Comparison of ENCODE assay signal across 8 mouse cellular contexts in the genomic region with DNA sequence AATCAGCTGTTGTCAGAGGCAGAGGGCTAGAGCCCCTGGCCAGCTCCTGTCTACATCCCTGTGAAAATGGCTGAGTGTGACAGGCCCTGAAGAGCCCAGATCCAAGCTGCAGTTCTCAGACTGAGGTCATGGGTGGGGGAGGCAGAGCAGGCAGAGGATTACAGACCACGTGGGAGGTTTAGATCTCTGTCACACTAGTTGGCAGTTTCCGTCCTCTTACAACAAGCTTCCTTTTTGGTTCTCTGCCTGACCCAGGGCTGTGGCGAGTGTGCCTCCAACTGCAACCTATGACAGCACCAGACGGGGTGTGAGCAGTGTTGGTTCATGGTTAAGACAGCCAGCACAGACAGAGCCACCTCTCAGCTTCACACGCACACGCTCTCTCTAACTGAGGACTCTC. TPM values are rescaled to one million over a fixed set of nuclear protein-coding genes. Genes with fewer than 3 reads are reported as not detected.
DNase-seq lines count a peak whose midpoint lies in the region; ATAC-seq and TF ChIP-seq lines count a peak whose summit lies in the region.

No protein-coding gene starts in this region.

- no peak overlapping the region for H3K4me2 ChIP-seq in stomach, postnatal 0 days (replicated peaks; ENCODE audit: low read depth)

- H3K9ac ChIP-seq in stomach, postnatal 0 days (ENCODE audit: low read length), result no peak overlapping the region

- no peak for TF ChIP-seq EP300 in stomach, postnatal 0 days (optimal IDR thresholded peaks at IDR 0.05)

- peaks cover 50% of the 10 kb centered on the region for H3K4me1 ChIP-seq in bone marrow macrophage, adult 2 months (ENCODE audit: control insufficient read depth, insufficient read depth, low read length)
- H3K4me1 ChIP-seq in stomach, postnatal 0 days (replicated peaks; ENCODE audit: control insufficient read depth, insufficient read depth), result no peaks in the 10 kb centered on the region; the same call in 1 of the 2 replicates

- WGBS in stomach, postnatal 0 days, result 35% methylated on average over 6 of the region's 6 CpGs

- TF ChIP-seq POLR2A in bone marrow macrophage, adult 2 months (IDR thresholded peaks at IDR 0.05; ENCODE audit: borderline replicate concordance, low read depth, low read length), result no peak

- H3K27ac ChIP-seq in bone marrow macrophage, adult 2 months (ENCODE audit: insufficient read depth, low read depth, low read length), result peak overlapping the region; percentile 74
- H3K27ac ChIP-seq in stomach, postnatal 0 days (replicated peaks), result no peak overlapping the region

- H3K36me3 ChIP-seq in stomach, postnatal 0 days (ENCODE audit: control insufficient read depth, insufficient read depth, low read length), result no peaks in the 10 kb centered on the region

- no peak for TF ChIP-seq CTCF in bone marrow macrophage, adult 2 months (IDR thresholded peaks at IDR 0.05; ENCODE audit: low read depth, low read length)
- no peak for TF ChIP-seq CTCF in stomach, postnatal 0 days (IDR thresholded peaks at IDR 0.05; ENCODE audit: low read depth)

- no peak overlapping the region for H3K4me3 ChIP-seq in bone marrow macrophage, adult 2 months (ENCODE audit: insufficient read depth, low read length)
- H3K4me3 ChIP-seq in stomach, postnatal 0 days (ENCODE audit: low read depth, low read length), result no peak overlapping the region

- no peaks in the 10 kb centered on the region for H3K9me3 ChIP-seq in stomach, postnatal 0 days (ENCODE audit: control insufficient read depth, low read length)

- H3K27me3 ChIP-seq in stomach, postnatal 0 days (ENCODE audit: control insufficient read depth, insufficient read depth, low read length), result no peaks in the 10 kb centered on the region

- ATAC-seq in frontal cortex, adult (ENCODE audit: low TSS enrichment), result peak; percentile 52
- peak; percentile 77 for ATAC-seq in megakaryocyte-erythroid progenitor cell, adult 5-6 weeks (replicated peaks; ENCODE audit: low FRiP score, low TSS enrichment, poor library complexity, severe bottlenecking)
- peak; percentile 75 for ATAC-seq in stomach, postnatal 0 days (ENCODE audit: low FRiP score, low TSS enrichment)

- no peak for DNase-seq in frontal cortex, postnatal 14 days (ENCODE audit: low spot score in 2 of 2)
- peak; percentile 49 for DNase-seq in heart, adult 8-10 months (ENCODE audit: low spot score)
- DNase-seq in kidney, postnatal 36 days, result peak; percentile 6 to 22
- DNase-seq in stomach, postnatal 0 days (ENCODE audit: low spot score), result no peak
- DNase-seq in cerebellum, adult 9-10 months, result no peak

RNA-seq across cellular contexts. Expression of a gene that starts 26.9 kb away (rescaled TPM):
- polyA plus RNA-seq in bone marrow macrophage, adult 2 months (2012; ENCODE audit: insufficient read depth, insufficient read length, missing spikeins), result 110 and 111 TPM in 2 replicates
- total RNA-seq in heart, adult 8-10 months (2022), result 1 to 10 TPM in 1 of 4 experiments, under 1 TPM in 3; 0.22 to 1.3 (median 0.34) TPM
- total RNA-seq in megakaryocyte-erythroid progenitor cell, adult 5-6 weeks (2014; fragmentation: Nextera tagmentation), result 35.7 and 49.8 TPM in 2 replicates
- total RNA-seq in megakaryocyte-erythroid progenitor cell, adult 5-6 weeks (2017), result 15.5 and 23.5 TPM in 2 replicates
- polyA plus RNA-seq in stomach, postnatal 0 days (2015; fragmentation: Nextera tagmentation; extraction: Ambion mirVana), result 0.50 and 0.72 TPM in 2 replicates

RNA-seq across cellular contexts. Expression of a gene that starts 41.7 kb away (rescaled TPM):
- 110 and 119 TPM in 2 replicates for polyA plus RNA-seq in bone marrow macrophage, adult 2 months (2012; ENCODE audit: insufficient read depth, insufficient read length, missing spikeins)
- total RNA-seq in heart, adult 8-10 months (2022), result 100 to 1,000 TPM; 109 to 121 (median 111) TPM
- total RNA-seq in megakaryocyte-erythroid progenitor cell, adult 5-6 weeks (2014; fragmentation: Nextera tagmentation), result 53.9 and 68.0 TPM in 2 replicates
- 113 and 117 TPM in 2 replicates for total RNA-seq in megakaryocyte-erythroid progenitor cell, adult 5-6 weeks (2017)
- polyA plus RNA-seq in stomach, postnatal 0 days (2015; fragmentation: Nextera tagmentation; extraction: Ambion mirVana), result 29.0 and 33.3 TPM in 2 replicates

Comparison
In these comparisons a context has a peak if more than half of its experiments do, and no peak if none do; other contexts are left out.
1. DNase-seq: peak in heart, adult 8-10 months (single experiment) and kidney, postnatal 36 days (2 of 2); none in frontal cortex, postnatal 14 days (0 of 2), stomach, postnatal 0 days (single experiment) and cerebellum, adult 9-10 months (single experiment).
2. RNA of a gene that starts 26.9 kb away (total RNA-seq): 15.5 to 49.8 TPM in megakaryocyte-erythroid progenitor cell, adult 5-6 weeks; 0.22 to 1.3 TPM in heart, adult 8-10 months; every median in the first group is over 4 times any median in the second.
3. Peak in every context shown above with its lines, with median percentiles within 50 percentile points of each other: ATAC-seq.